Mouse (Mus musculus) lung, embryonic 16.5 days (tissue): Measurements from ENCODE around the gene Gm9964. TPM values are rescaled to one million over a fixed set of nuclear protein-coding genes. Genes with fewer than 3 reads are reported as not detected.

ENCODE experiments used
- ATAC-seq: fragments of 200-750 bp; cut with Nextera tagmentation; 2 replicates; pipeline ENCODE4 v1.8.0; 2017; ENCODE audit warnings: low read depth, mild to moderate bottlenecking, moderate library complexity
- H3K27ac ChIP-seq: fragments of 300-500 bp; sonication (generic); 2 replicates; pipeline ENCODE4 v1.5.1; 2014; ENCODE audit warnings: mild to moderate bottlenecking, control low read depth, low read length
- H3K27me3 ChIP-seq: fragments of 300-500 bp; sonication (generic); 2 replicates; pipeline ENCODE4 v1.6.1; 2014; ENCODE audit warnings: low read depth, low read length, mixed read lengths; ENCODE audit not compliant: control insufficient read depth, insufficient read depth
- H3K36me3 ChIP-seq: fragments of 300-500 bp; sonication (generic); 2 replicates; pipeline ENCODE4 v1.6.1; 2014; ENCODE audit warnings: low read length; ENCODE audit not compliant: control insufficient read depth, insufficient read depth
- H3K4me1 ChIP-seq: fragments of 300-500 bp; sonication (generic); replicated peaks from 2 replicates; pipeline ENCODE4 v1.6.1; 2014; ENCODE audit warnings: low read length, mixed read lengths; ENCODE audit not compliant: control insufficient read depth, insufficient read depth
- H3K4me2 ChIP-seq: fragments of 300-500 bp; sonication (generic); 2 replicates; pipeline ENCODE4 v1.6.1; 2014; ENCODE audit warnings: low read depth, low read length, control low read depth
- H3K4me3 ChIP-seq: fragments of 300-500 bp; sonication (generic); 2 replicates; pipeline ENCODE4 v1.5.1; 2014; ENCODE audit warnings: mild to moderate bottlenecking, low read length, control low read depth
- H3K9ac ChIP-seq: fragments of 300-500 bp; sonication (generic); 2 replicates; pipeline ENCODE4 v1.6.1; 2014; ENCODE audit warnings: low read length, control low read depth
- H3K9me3 ChIP-seq: fragments of 300-500 bp; sonication (generic); 2 replicates; pipeline ENCODE4 v1.6.1; 2016; ENCODE audit warnings: low read length; ENCODE audit not compliant: control insufficient read depth
- WGBS: fragments of 180-500 bp; shearing (Covaris S2); extraction: QIAGEN DNeasy Blood & Tissue Kit; methylation state at CpG from one replicate; pipeline ENCODE4 v1.1.7; 2014; 5-methylcytosine and 5-hydroxymethylcytosine counted together
- polyA plus RNA-seq: library from polyadenylated mRNA; unstranded; fragments of >200 nt; fragmentation: Nextera tagmentation; extraction: Ambion mirVana; gene quantifications from 2 replicates; pipeline ENCODE4 v1.2.1, GENCODE M21; 2015

Gm9964 gene
- polyA plus RNA-seq, 1 experiment from 2014 or later = not detected

DNA sequence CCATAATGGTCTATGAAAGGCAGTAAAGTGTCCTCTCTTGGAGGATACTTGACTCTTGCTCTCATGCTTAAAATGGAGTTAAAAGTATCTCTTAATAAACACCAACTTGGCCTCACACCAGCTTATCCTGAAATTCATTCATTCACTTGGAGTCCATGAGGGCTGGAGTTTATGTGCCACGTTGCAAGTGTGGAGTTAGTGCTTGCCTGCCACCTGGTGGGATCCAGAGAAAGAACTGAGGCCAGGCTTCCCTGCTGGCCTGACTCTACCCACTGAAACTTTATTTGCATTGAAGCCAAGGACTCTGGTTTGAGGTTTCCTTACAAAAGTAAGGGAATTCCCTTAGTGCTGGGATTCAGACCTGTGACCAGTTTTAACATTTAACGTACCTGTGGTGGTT, 6.2 kb downstream of the Gm9964 start:
- Histone ChIP-seq H3K4me2 (no peak overlapping the region), H3K9me3 (no peaks in the 10 kb centered on the region), H3K4me3 (no peak overlapping the region), H3K4me1 (peaks cover 29% of the 10 kb centered on the region), H3K36me3 (no peaks in the 10 kb centered on the region), H3K27me3 (no peaks in the 10 kb centered on the region), H3K9ac (no peak overlapping the region), H3K27ac (no peak overlapping the region)
- WGBS = 35% methylated on average over 2 of the region's 2 CpGs
- ATAC-seq = peak; percentile 52; the same call in 1 of the 2 replicates

DNA sequence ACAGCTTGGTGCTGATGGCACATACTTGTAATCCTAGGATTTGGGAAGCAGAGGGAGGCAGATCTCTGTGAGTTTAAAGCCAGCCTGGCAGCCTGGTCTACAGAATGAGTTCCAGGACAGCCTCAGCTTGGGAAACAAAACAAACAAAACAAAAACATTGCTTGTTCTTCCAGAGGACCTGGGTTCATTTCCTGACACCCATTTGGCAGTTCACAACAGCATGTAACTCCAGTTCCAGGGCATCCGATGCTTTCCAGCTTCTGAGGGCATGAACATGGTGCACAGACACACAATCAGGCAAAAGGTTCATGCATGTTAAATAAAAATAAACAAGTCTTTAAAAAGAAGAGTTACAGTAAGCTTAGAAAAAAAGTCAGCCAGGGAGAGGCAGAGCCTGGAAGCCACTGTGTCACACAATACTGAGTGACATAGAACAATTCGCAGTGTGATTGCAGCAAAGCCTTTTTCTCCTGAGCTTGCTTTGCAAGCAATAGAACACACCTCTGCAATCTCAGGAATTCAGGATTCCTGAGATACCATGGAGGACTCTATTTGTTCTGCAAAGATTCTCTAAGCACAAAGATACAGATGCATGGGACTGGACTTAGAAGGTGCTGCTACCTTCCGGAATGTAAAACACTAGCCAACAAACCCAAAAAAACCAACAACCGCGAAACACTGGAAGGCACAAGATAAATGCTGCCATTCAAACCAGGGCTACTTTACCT, 7.6 kb downstream of the Gm9964 start:
- H3K27me3 ChIP-seq = no peaks in the 10 kb centered on the region
- H3K9ac ChIP-seq = no peak overlapping the region
- H3K36me3 ChIP-seq = no peaks in the 10 kb centered on the region
- WGBS = 55% methylated on average over 5 of the region's 5 CpGs
- H3K4me1 ChIP-seq = peaks cover 29% of the 10 kb centered on the region
- 0 out of 2 replicates have a peak overlapping the region, but pooled peaks have one; percentile 36 for H3K27ac ChIP-seq
- no peak for ATAC-seq
- no peaks in the 10 kb centered on the region; the same call in 1 of the 2 replicates for H3K9me3 ChIP-seq
- H3K4me2 ChIP-seq = no peak overlapping the region
- H3K4me3 ChIP-seq = no peak overlapping the region

- Histone ChIP-seq H3K4me2 (no peak overlapping the region), H3K27ac (peak overlapping the region; percentile 66), H3K4me1 (peaks cover 29% of the 10 kb centered on the region), H3K27me3 (no peaks in the 10 kb centered on the region), H3K9ac (no peak overlapping the region), H3K36me3 (no peaks in the 10 kb centered on the region), H3K9me3 (no peaks in the 10 kb centered on the region; the same call in 1 of the 2 replicates), H3K4me3 (no peak overlapping the region)
- ATAC-seq = peak; percentile 18; the same call in 1 of the 2 replicates
- 57% methylated on average over 7 of the region's 7 CpGs for WGBS
Measured at GRCm38 (mm10) chr11:79288278-79288843, 8.3 kb downstream of the Gm9964 start.

DNA sequence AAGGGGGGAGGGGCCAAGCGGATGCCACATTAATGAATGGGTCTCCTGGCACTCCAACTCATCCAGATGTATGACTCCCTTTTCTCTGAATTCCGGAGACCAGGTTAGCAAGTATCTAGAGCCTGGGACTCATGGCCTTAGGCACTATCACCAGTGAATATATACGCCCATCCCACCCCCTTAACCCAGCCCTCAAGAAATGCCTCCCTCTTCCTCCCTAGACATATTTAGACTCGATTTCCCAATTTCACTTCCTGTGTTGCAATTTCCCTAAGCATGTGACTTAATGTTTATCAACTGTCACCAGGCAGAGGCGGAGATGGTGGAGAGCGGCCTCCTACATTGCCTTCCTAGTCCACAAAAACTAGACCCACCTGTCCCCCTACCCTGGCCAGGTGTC, 9.3 kb downstream of the Gm9964 start:
- Histone ChIP-seq H3K4me3 (no peak overlapping the region), H3K36me3 (no peaks in the 10 kb centered on the region), H3K4me1 (peaks cover 29% of the 10 kb centered on the region), H3K4me2 (peak overlapping the region; percentile 16; the same call in 1 of the 2 replicates), H3K9me3 (no peaks in the 10 kb centered on the region; the same call in 1 of the 2 replicates), H3K27ac (peak overlapping the region; percentile 47), H3K9ac (no peak overlapping the region), H3K27me3 (no peaks in the 10 kb centered on the region)
- 42% methylated on average over 6 of the region's 6 CpGs for WGBS
- peak; percentile 80 for ATAC-seq

DNA sequence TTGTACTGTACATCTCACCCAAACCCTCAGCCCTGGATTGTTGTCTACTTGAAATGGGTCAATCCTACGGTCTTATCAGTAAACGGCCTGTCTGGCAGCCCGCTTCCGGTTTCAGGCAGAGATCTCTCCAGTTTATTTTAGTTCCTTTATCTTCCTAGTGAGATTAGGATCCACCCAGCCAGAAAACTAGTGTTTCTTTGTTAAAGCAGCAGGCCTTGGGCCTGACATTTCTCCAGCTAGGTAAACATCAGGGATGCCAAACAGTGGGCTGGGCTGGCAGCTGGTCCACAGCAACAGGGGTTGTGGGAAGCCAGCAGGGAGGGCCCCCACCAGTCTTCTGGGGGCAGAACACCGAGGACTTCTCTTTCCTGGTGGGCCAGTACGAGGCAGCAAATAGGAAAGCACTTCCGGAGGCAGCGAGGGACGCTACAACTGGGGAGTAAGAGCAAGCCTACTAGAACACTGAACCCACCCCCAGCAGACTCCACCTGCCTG, 10.4 kb downstream of the Gm9964 start:
- H3K4me3 ChIP-seq = no peak overlapping the region
- no peaks in the 10 kb centered on the region; the same call in 1 of the 2 replicates for H3K9me3 ChIP-seq
- H3K4me1 ChIP-seq = peaks cover 32% of the 10 kb centered on the region
- H3K36me3 ChIP-seq = no peaks in the 10 kb centered on the region
- no peaks in the 10 kb centered on the region for H3K27me3 ChIP-seq
- ATAC-seq = no peak
- WGBS = 40% methylated on average over 9 of the region's 9 CpGs
- H3K4me2 ChIP-seq = no peak overlapping the region
- peak overlapping the region; percentile 27; the same call in 1 of the 2 replicates for H3K27ac ChIP-seq
- H3K9ac ChIP-seq = no peak overlapping the region

- H3K4me2 ChIP-seq = no peak overlapping the region
- no peak overlapping the region for H3K27ac ChIP-seq
- H3K36me3 ChIP-seq = no peaks in the 10 kb centered on the region
- H3K27me3 ChIP-seq = no peaks in the 10 kb centered on the region
- ATAC-seq = no peak
- H3K9me3 ChIP-seq = no peaks in the 10 kb centered on the region; the same call in 1 of the 2 replicates
- peaks cover 35% of the 10 kb centered on the region for H3K4me1 ChIP-seq
- WGBS = 91% methylated on average over 4 of the region's 4 CpGs
- H3K9ac ChIP-seq = no peak overlapping the region
- H3K4me3 ChIP-seq = no peak overlapping the region
Measured at GRCm38 (mm10) chr11:79283350-79284030, 13.2 kb downstream of the Gm9964 start.

- 30% methylated on average over 5 of the region's 5 CpGs for WGBS
Measured at GRCm38 (mm10) chr11:79281396-79281795, 15.3 kb downstream of the Gm9964 start.

DNA sequence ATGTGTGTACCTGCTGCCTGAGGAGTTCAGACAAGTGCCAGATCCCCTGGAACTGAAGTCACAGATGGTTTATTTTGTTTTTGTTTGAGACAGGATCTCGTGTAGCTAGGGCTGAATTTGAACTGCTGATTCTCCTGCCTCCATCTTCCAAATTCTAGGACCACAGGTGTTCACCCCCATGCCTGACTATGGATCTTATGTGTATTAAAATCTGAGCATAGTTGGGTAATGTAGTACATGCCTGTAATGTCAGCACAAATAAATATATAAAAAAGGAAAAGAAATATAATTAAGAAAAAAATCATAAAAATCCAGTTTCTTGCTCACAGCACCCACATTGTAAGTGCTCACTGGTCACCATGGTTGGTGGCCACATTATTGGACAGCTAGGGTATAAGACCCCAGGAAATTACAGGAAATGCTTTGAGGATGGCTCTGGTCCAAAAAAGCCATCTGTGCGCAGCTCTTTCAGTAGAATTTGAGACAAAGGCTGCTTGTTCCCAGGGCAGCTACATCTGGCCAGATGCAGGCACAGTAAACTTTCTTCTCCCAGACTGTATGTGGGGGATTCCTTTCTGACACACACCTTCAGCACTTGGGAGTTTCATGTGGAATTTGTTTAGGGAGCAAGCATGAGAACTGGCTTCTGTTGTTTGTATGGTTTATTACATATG, 16.8 kb downstream of the Gm9964 start:
- no peak overlapping the region for H3K9ac ChIP-seq
- H3K9me3 ChIP-seq = no peaks in the 10 kb centered on the region; the same call in 1 of the 2 replicates
- H3K4me3 ChIP-seq = no peak overlapping the region
- H3K27me3 ChIP-seq = no peaks in the 10 kb centered on the region
- H3K4me1 ChIP-seq = peaks cover 15% of the 10 kb centered on the region
- no peak overlapping the region for H3K4me2 ChIP-seq
- WGBS = 22% methylated on average over 2 of the region's 2 CpGs
- H3K27ac ChIP-seq = peak overlapping the region; percentile 85
- peak; percentile 64 for ATAC-seq
- no peaks in the 10 kb centered on the region for H3K36me3 ChIP-seq

More at GRCm38 (mm10) chr11:79281396-79281795, 15.3 kb downstream of the Gm9964 start:
- no peak for ATAC-seq
- no peak overlapping the region; the same call in 1 of the 2 replicates for H3K27ac ChIP-seq
- H3K9me3 ChIP-seq = no peaks in the 10 kb centered on the region; the same call in 1 of the 2 replicates
- H3K9ac ChIP-seq = peak overlapping the region; percentile 20; the same call in 1 of the 2 replicates
- H3K4me3 ChIP-seq = no peak overlapping the region
- no peaks in the 10 kb centered on the region for H3K36me3 ChIP-seq
- H3K27me3 ChIP-seq = no peaks in the 10 kb centered on the region
- peaks cover 17% of the 10 kb centered on the region for H3K4me1 ChIP-seq
- no peak overlapping the region for H3K4me2 ChIP-seq
